Mouse (Mus musculus): Measurements from ENCODE around the gene Mthfr. TPM values are rescaled to one million over a fixed set of nuclear protein-coding genes. Genes with fewer than 3 reads are reported as not detected.

The Mthfr gene
- polyA plus RNA-seq, 1 experiment from 2014 or later = 18.7 TPM

GRCm38 (mm10) chr4:148094161-148094560 is 55.3 kb downstream of the Mthfr start:
- no peak overlapping the region for H3K4me2 ChIP-seq (ENCODE audit: low read depth, severe bottlenecking)
- ATAC-seq (ENCODE audit: insufficient number of reproducible peaks, low FRiP score, low TSS enrichment, low read depth) (no peak), DNase-seq (ENCODE audit: low spot score) (no peak)
- H3K27ac ChIP-seq (replicated peaks; ENCODE audit: low read depth, low read length) = no peak overlapping the region
- no peaks in the 10 kb centered on the region for H3K36me3 ChIP-seq (ENCODE audit: control insufficient read depth, insufficient read depth, low read length)
- no peaks in the 10 kb centered on the region for H3K9me3 ChIP-seq (ENCODE audit: control insufficient read depth, low read length)
- no peak overlapping the region for H3K4me3 ChIP-seq (ENCODE audit: low read depth, low read length)
- no peak overlapping the region for H3K9ac ChIP-seq (ENCODE audit: low read length)
- 85% methylated on average over 5 of the region's 5 CpGs for WGBS
- H3K27me3 ChIP-seq (ENCODE audit: control insufficient read depth, insufficient read depth, low read length) = no peaks in the 10 kb centered on the region
- no peaks in the 10 kb centered on the region for H3K4me1 ChIP-seq (ENCODE audit: control insufficient read depth, insufficient read depth, low read length)

GRCm38 (mm10) chr4:148095081-148095480 is 56.2 kb downstream of the Mthfr start:
- Histone ChIP-seq H3K27me3 (ENCODE audit: control insufficient read depth, insufficient read depth, low read length) (no peaks in the 10 kb centered on the region), H3K9me3 (ENCODE audit: control insufficient read depth, low read length) (no peaks in the 10 kb centered on the region), H3K4me3 (ENCODE audit: low read depth, low read length) (no peak overlapping the region), H3K4me2 (ENCODE audit: low read depth, severe bottlenecking) (no peak overlapping the region), H3K27ac (replicated peaks; ENCODE audit: low read depth, low read length) (no peak overlapping the region), H3K4me1 (ENCODE audit: control insufficient read depth, insufficient read depth, low read length) (no peaks in the 10 kb centered on the region), H3K36me3 (ENCODE audit: control insufficient read depth, insufficient read depth, low read length) (no peaks in the 10 kb centered on the region), H3K9ac (ENCODE audit: low read length) (no peak overlapping the region)
- WGBS = 87% methylated on average over 4 of the region's 4 CpGs
- DNase-seq (ENCODE audit: low spot score) = no peak
- ATAC-seq (ENCODE audit: insufficient number of reproducible peaks, low FRiP score, low TSS enrichment, low read depth) = no peak

DNA sequence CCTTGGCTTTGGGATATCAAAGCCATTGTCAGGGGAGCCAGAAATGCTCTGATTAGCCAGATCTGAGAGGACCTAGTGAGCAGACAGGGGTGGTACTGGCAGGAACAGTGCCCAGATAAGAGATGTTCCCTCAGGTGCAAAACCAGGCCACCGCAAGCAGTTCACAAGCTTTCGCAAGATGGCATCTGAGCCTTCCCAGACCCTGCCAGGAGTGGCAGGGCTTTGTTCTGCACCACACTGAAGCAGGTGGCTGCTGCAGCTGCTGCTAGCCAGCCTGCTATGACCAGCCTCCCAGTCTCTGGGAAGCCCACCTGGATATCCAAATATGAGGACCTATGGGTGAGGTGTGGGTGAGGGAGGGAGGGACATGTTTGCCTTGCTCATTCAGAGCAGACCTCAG is 59.1 kb downstream of the Mthfr start:
- Histone ChIP-seq H3K27ac (replicated peaks; ENCODE audit: low read depth, low read length) (no peak overlapping the region), H3K9me3 (ENCODE audit: control insufficient read depth, low read length) (no peaks in the 10 kb centered on the region), H3K4me2 (ENCODE audit: low read depth, severe bottlenecking) (no peak overlapping the region), H3K36me3 (ENCODE audit: control insufficient read depth, insufficient read depth, low read length) (no peaks in the 10 kb centered on the region), H3K4me3 (ENCODE audit: low read depth, low read length) (no peak overlapping the region), H3K9ac (ENCODE audit: low read length) (no peak overlapping the region), H3K4me1 (ENCODE audit: control insufficient read depth, insufficient read depth, low read length) (no peaks in the 10 kb centered on the region), H3K27me3 (ENCODE audit: control insufficient read depth, insufficient read depth, low read length) (no peaks in the 10 kb centered on the region)
- ATAC-seq (ENCODE audit: insufficient number of reproducible peaks, low FRiP score, low TSS enrichment, low read depth) = no peak
- no peak for DNase-seq (ENCODE audit: low spot score)
- WGBS = 92% methylated on average over 2 of the region's 2 CpGs

- DNase-seq (ENCODE audit: low spot score) (no peak), ATAC-seq (ENCODE audit: insufficient number of reproducible peaks, low FRiP score, low TSS enrichment, low read depth) (no peak)
- no peak overlapping the region for H3K4me3 ChIP-seq (ENCODE audit: low read depth, low read length)
- no peaks in the 10 kb centered on the region for H3K4me1 ChIP-seq (ENCODE audit: control insufficient read depth, insufficient read depth, low read length)
- no peaks in the 10 kb centered on the region for H3K36me3 ChIP-seq (ENCODE audit: control insufficient read depth, insufficient read depth, low read length)
- no peak overlapping the region for H3K9ac ChIP-seq (ENCODE audit: low read length)
- WGBS = 82% methylated on average over 3 of the region's 3 CpGs
- H3K27me3 ChIP-seq (ENCODE audit: control insufficient read depth, insufficient read depth, low read length) = no peaks in the 10 kb centered on the region
- no peaks in the 10 kb centered on the region for H3K9me3 ChIP-seq (ENCODE audit: control insufficient read depth, low read length)
- no peak overlapping the region for H3K4me2 ChIP-seq (ENCODE audit: low read depth, severe bottlenecking)
- no peak overlapping the region for H3K27ac ChIP-seq (replicated peaks; ENCODE audit: low read depth, low read length)
Measured at GRCm38 (mm10) chr4:148098666-148099065, 59.8 kb downstream of the Mthfr start.

- DNase-seq (ENCODE audit: low spot score) = peak; percentile 78
- no peaks in the 10 kb centered on the region for H3K9me3 ChIP-seq (ENCODE audit: control insufficient read depth, low read length)
- no peaks in the 10 kb centered on the region for H3K4me1 ChIP-seq (ENCODE audit: control insufficient read depth, insufficient read depth, low read length)
- 22% methylated on average over 29 of the region's 29 CpGs for WGBS
- no peaks in the 10 kb centered on the region for H3K27me3 ChIP-seq (ENCODE audit: control insufficient read depth, insufficient read depth, low read length)
- H3K4me2 ChIP-seq (ENCODE audit: low read depth, severe bottlenecking) = peak overlapping the region; percentile 31; the same call in 1 of the 2 replicates
- no peak overlapping the region for H3K4me3 ChIP-seq (ENCODE audit: low read depth, low read length)
- ATAC-seq (ENCODE audit: insufficient number of reproducible peaks, low FRiP score, low TSS enrichment, low read depth) = peak; percentile 74; the same call in 1 of the 2 replicates
- H3K36me3 ChIP-seq (ENCODE audit: control insufficient read depth, insufficient read depth, low read length) = no peaks in the 10 kb centered on the region
- H3K27ac ChIP-seq (replicated peaks; ENCODE audit: low read depth, low read length) = no peak overlapping the region
- H3K9ac ChIP-seq (ENCODE audit: low read length) = peak overlapping the region; percentile 32; the same call in 1 of the 2 replicates
Measured at GRCm38 (mm10) chr4:148101801-148102527, 63.1 kb downstream of the Mthfr start.

DNA sequence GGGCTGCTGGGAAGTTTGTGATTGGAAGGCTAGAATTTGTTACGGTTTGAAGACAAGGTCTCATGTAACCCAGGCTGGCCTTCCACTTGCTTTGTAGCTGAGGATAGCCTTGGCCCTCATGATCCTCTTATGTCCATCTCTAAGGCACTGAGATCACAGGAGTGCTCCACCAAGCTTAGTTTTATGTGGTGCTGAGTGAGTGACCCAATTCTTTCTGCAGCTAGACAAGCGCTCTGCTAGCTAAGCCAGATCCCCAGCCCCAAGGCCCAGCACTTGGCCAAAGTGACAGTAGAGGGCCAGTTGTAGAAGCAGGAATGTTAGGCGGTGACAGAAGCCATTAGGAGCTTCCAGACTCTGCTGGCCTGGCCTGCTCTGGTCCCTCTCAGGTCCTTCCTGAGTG is 65.3 kb downstream of the Mthfr start:
- 84% methylated on average over 3 of the region's 3 CpGs for WGBS
- ATAC-seq (ENCODE audit: insufficient number of reproducible peaks, low FRiP score, low TSS enrichment, low read depth) = no peak
- DNase-seq (ENCODE audit: low spot score) = no peak

DNA sequence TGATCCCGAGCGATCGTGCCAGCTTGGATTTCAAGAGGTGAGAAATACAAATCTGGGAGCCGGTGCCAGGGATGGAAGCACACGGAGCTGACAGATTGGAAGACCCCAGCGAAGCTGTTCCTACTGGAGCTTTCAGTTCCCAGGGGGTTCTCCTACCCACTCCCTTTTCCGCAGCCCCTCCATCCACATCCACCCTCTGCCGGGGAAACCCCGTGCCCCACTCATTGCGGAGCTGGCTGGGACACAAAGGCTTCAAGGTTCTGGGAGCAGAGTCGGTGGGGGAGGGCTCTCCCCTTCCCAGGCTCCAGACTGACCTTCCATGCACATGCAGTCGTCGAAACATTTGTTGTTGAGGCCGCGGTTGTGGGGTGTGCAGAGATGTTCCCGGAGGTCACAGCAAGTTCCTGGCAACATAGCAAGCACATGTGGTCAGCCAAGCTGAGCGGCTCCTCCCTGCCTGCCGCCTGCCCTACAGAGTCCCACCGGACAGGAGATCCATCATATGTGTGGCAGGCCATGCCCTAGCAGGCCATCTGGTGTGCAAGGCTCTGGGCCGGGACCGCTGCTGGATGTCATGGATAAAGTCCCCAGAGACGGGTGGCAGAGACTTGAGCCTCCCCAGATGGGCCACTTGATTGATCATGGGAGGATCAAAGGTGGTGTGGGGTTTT is 68.9 kb downstream of the Mthfr start:
- Histone ChIP-seq H3K4me3 (ENCODE audit: low read depth, low read length) (no peak overlapping the region), H3K27ac (replicated peaks; ENCODE audit: low read depth, low read length) (no peak overlapping the region)

More for the DNA sequence above, 65.3 kb downstream of the Mthfr start:
- H3K27me3 ChIP-seq (ENCODE audit: control insufficient read depth, insufficient read depth, low read length) = 0 out of 2 replicates have a peak, but pooled peaks cover 4% of the 10 kb centered on the region
- no peak overlapping the region for H3K9ac ChIP-seq (ENCODE audit: low read length)
- peaks cover 5% of the 10 kb centered on the region; the same call in 1 of the 2 replicates for H3K4me1 ChIP-seq (ENCODE audit: control insufficient read depth, insufficient read depth, low read length)
- H3K4me2 ChIP-seq (ENCODE audit: low read depth, severe bottlenecking) = no peak overlapping the region
- no peaks in the 10 kb centered on the region for H3K36me3 ChIP-seq (ENCODE audit: control insufficient read depth, insufficient read depth, low read length)
- H3K9me3 ChIP-seq (ENCODE audit: control insufficient read depth, low read length) = no peaks in the 10 kb centered on the region
- no peak overlapping the region for H3K27ac ChIP-seq (replicated peaks; ENCODE audit: low read depth, low read length)
- no peak overlapping the region for H3K4me3 ChIP-seq (ENCODE audit: low read depth, low read length)

GRCm38 (mm10) chr4:148108565-148109100 is 69.8 kb downstream of the Mthfr start:
- H3K36me3 ChIP-seq (ENCODE audit: control insufficient read depth, insufficient read depth, low read length) = no peaks in the 10 kb centered on the region
- peaks cover 5% of the 10 kb centered on the region; the same call in 1 of the 2 replicates for H3K4me1 ChIP-seq (ENCODE audit: control insufficient read depth, insufficient read depth, low read length)
- H3K27ac ChIP-seq (replicated peaks; ENCODE audit: low read depth, low read length) = no peak overlapping the region
- ATAC-seq (ENCODE audit: insufficient number of reproducible peaks, low FRiP score, low TSS enrichment, low read depth) = no peak
- no peak overlapping the region for H3K4me2 ChIP-seq (ENCODE audit: low read depth, severe bottlenecking)
- no peaks in the 10 kb centered on the region for H3K9me3 ChIP-seq (ENCODE audit: control insufficient read depth, low read length)
- no peak overlapping the region for H3K9ac ChIP-seq (ENCODE audit: low read length)
- 51% methylated on average over 7 of the region's 7 CpGs for WGBS
- H3K4me3 ChIP-seq (ENCODE audit: low read depth, low read length) = no peak overlapping the region
- H3K27me3 ChIP-seq (ENCODE audit: control insufficient read depth, insufficient read depth, low read length) = 0 out of 2 replicates have a peak, but pooled peaks cover 4% of the 10 kb centered on the region
- no peak for DNase-seq (ENCODE audit: low spot score)

More for the DNA sequence above, 68.9 kb downstream of the Mthfr start:
- Histone ChIP-seq H3K36me3 (ENCODE audit: control insufficient read depth, insufficient read depth, low read length) (no peaks in the 10 kb centered on the region), H3K9me3 (ENCODE audit: control insufficient read depth, low read length) (no peaks in the 10 kb centered on the region), H3K4me1 (ENCODE audit: control insufficient read depth, insufficient read depth, low read length) (peaks cover 5% of the 10 kb centered on the region; the same call in 1 of the 2 replicates), H3K27me3 (ENCODE audit: control insufficient read depth, insufficient read depth, low read length) (0 out of 2 replicates have a peak, but pooled peaks cover 4% of the 10 kb centered on the region), H3K4me2 (ENCODE audit: low read depth, severe bottlenecking) (no peak overlapping the region), H3K9ac (ENCODE audit: low read length) (no peak overlapping the region)
- DNase-seq (ENCODE audit: low spot score) = no peak
- WGBS = 21% methylated on average over 22 of the region's 22 CpGs
- peak; percentile 55 for ATAC-seq (ENCODE audit: insufficient number of reproducible peaks, low FRiP score, low TSS enrichment, low read depth)

All from limb, embryonic 11.5 days (tissue).